Comparison of ENCODE assay signal across 31 mouse cellular contexts in the genomic region with DNA sequence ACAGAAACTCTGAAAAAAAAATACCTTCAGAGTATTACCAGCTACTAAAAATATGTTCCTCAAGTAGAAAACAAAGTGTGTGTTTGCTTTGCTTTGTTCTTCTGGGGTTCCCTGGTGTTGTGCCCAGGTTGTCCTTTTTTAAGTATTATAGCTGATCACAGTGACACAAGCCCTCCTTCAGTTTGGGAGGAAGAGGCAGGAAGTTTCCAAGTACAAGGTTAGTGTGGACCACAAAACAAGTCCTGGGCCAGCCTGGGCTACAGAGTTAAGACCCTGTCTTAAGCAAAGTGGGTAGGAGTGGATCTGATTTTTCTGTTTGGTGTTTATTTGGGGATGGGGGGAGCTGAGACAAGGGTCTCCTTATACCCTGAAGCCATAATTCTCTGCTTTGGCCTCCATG.
DNase-seq lines count a peak whose midpoint lies in the region; ATAC-seq and TF ChIP-seq lines count a peak whose summit lies in the region.
"Had no signal": no experiment of that assay in that cellular context is flagged by ENCODE, and none has a peak within 500 bp of the region (broad histone marks: within the 10 kb centered on the region; RNA-seq: fewer than 3 reads in every experiment).

No protein-coding gene starts in this region.

- peak; percentile 92 for DNase-seq in heart, adult 11 months
- DNase-seq in heart, postnatal 4 days = no peak
- peak; percentile 5 for DNase-seq in heart, postnatal 0 days (ENCODE audit: low spot score)
- DNase-seq in heart, embryonic 10.5 days (ENCODE audit: low spot score) = no peak
- DNase-seq in lung, postnatal 0 days (ENCODE audit: low spot score) = peak; percentile 45
- no peak for DNase-seq in lung, postnatal 10 days
- DNase-seq: adrenal gland, postnatal 10 days; adrenal gland, postnatal 36 days; B cell, adult 2 months; cerebellum, adult 11 months; cerebellum, adult 2 months; cerebellum, adult 9-11 months; cerebellum, postnatal 25 days; embryo, embryonic 11 days; gastrocnemius, postnatal 25 days; heart, postnatal 10 days; kidney, adult 11 months had no signal

- H3K36me3 ChIP-seq in heart, postnatal 0 days (replicated peaks; ENCODE audit: control insufficient read depth, insufficient read depth, low read length) = peaks cover 24% of the 10 kb centered on the region; the same call in 1 of the 2 replicates
- peaks cover 22% of the 10 kb centered on the region for H3K36me3 ChIP-seq in heart, embryonic 10.5 days
- no peaks in the 10 kb centered on the region for H3K36me3 ChIP-seq in lung, postnatal 0 days (ENCODE audit: insufficient read depth, low read length)
- peaks cover 13% of the 10 kb centered on the region; the same call in 1 of the 2 replicates for H3K36me3 ChIP-seq in hindbrain, embryonic 12.5 days
- H3K36me3 ChIP-seq: intestine, embryonic 15.5 days had no signal

- H3K9me3 ChIP-seq in heart, postnatal 0 days (replicated peaks; ENCODE audit: control insufficient read depth, low read length) = no peaks in the 10 kb centered on the region
- H3K9me3 ChIP-seq in heart, embryonic 10.5 days = no peaks in the 10 kb centered on the region
- no peaks in the 10 kb centered on the region for H3K9me3 ChIP-seq in lung, postnatal 0 days (ENCODE audit: low read length)
- no peaks in the 10 kb centered on the region for H3K9me3 ChIP-seq in hindbrain, embryonic 12.5 days (replicated peaks)
- H3K9me3 ChIP-seq: embryonic facial prominence, embryonic 10.5 days; embryonic facial prominence, embryonic 13.5 days; forebrain, embryonic 12.5 days; forebrain, embryonic 15.5 days; G1E; heart, embryonic 13.5 days; hindbrain, embryonic 13.5 days; intestine, embryonic 15.5 days had no signal

- no peak for TF ChIP-seq EP300 in heart, postnatal 0 days (IDR thresholded peaks at IDR 0.05; ENCODE audit: low read depth)
- TF ChIP-seq EP300 in lung, postnatal 0 days (IDR thresholded peaks at IDR 0.05) = no peak

- no peak overlapping the region for H3K4me2 ChIP-seq in heart, postnatal 0 days (ENCODE audit: low read depth, low read length)
- H3K4me2 ChIP-seq in lung, postnatal 0 days (replicated peaks; ENCODE audit: low read depth, low read length) = no peak overlapping the region
- no peak overlapping the region for H3K4me2 ChIP-seq in hindbrain, embryonic 12.5 days (replicated peaks)
- H3K4me2 ChIP-seq: embryonic facial prominence, embryonic 13.5 days; forebrain, embryonic 12.5 days; forebrain, embryonic 15.5 days; heart, embryonic 13.5 days; hindbrain, embryonic 13.5 days; intestine, embryonic 15.5 days had no signal

- H3K27me3 ChIP-seq in heart, postnatal 0 days (ENCODE audit: control insufficient read depth, insufficient read depth, low read length) = no peaks in the 10 kb centered on the region
- no peaks in the 10 kb centered on the region for H3K27me3 ChIP-seq in heart, embryonic 10.5 days (ENCODE audit: insufficient read depth, poor library complexity, severe bottlenecking)
- no peaks in the 10 kb centered on the region for H3K27me3 ChIP-seq in lung, postnatal 0 days (replicated peaks; ENCODE audit: insufficient read depth, low read length)
- H3K27me3 ChIP-seq in hindbrain, embryonic 12.5 days = no peaks in the 10 kb centered on the region
- H3K27me3 ChIP-seq: CH12.LX; embryonic facial prominence, embryonic 13.5 days; forebrain, embryonic 12.5 days; forebrain, embryonic 15.5 days; heart, embryonic 13.5 days; hindbrain, embryonic 13.5 days; intestine, embryonic 15.5 days; Patski had no signal

- TF ChIP-seq CTCF in heart, postnatal 0 days (IDR thresholded peaks at IDR 0.05; ENCODE audit: low read depth) = no peak
- TF ChIP-seq CTCF in lung, postnatal 0 days (IDR thresholded peaks at IDR 0.05) = no peak

- H3K27ac ChIP-seq in heart, postnatal 0 days (ENCODE audit: low read depth) = 0 out of 2 replicates have a peak overlapping the region, but pooled peaks have one; percentile 25
- H3K27ac ChIP-seq in heart, embryonic 10.5 days = no peak overlapping the region
- no peak overlapping the region for H3K27ac ChIP-seq in lung, postnatal 0 days (ENCODE audit: low read length)
- H3K27ac ChIP-seq in brown adipose tissue, adult 24 weeks (replicated peaks; ENCODE audit: low read depth, low read length) = peak overlapping the region; percentile 82
- no peak overlapping the region for H3K27ac ChIP-seq in hindbrain, embryonic 12.5 days
- H3K27ac ChIP-seq: embryonic facial prominence, embryonic 10.5 days; embryonic facial prominence, embryonic 13.5 days; forebrain, embryonic 12.5 days; forebrain, embryonic 15.5 days; heart, embryonic 13.5 days; hindbrain, embryonic 13.5 days; intestine, embryonic 15.5 days had no signal

- no peak for ATAC-seq in heart, postnatal 0 days (ENCODE audit: insufficient read depth, low read depth)
- ATAC-seq in lung, postnatal 0 days = no peak
- no peak for ATAC-seq in hindbrain, embryonic 12.5 days (ENCODE audit: low FRiP score)
- ATAC-seq: forebrain, embryonic 15.5 days; hindbrain, embryonic 16.5 days; intestine, embryonic 15.5 days; Patski had no signal

- H3K9ac ChIP-seq in heart, postnatal 0 days (replicated peaks; ENCODE audit: low read depth, low read length) = no peak overlapping the region
- no peak overlapping the region for H3K9ac ChIP-seq in lung, postnatal 0 days (replicated peaks; ENCODE audit: low read depth)
- no peak overlapping the region for H3K9ac ChIP-seq in hindbrain, embryonic 12.5 days
- H3K9ac ChIP-seq: embryonic facial prominence, embryonic 13.5 days; forebrain, embryonic 12.5 days; forebrain, embryonic 15.5 days; heart, embryonic 13.5 days; hindbrain, embryonic 13.5 days; intestine, embryonic 15.5 days had no signal

- no peak overlapping the region for H3K4me3 ChIP-seq in heart, postnatal 0 days (ENCODE audit: low read depth, low read length)
- no peak overlapping the region for H3K4me3 ChIP-seq in heart, embryonic 10.5 days
- no peak overlapping the region for H3K4me3 ChIP-seq in lung, postnatal 0 days (ENCODE audit: low read depth, low read length)
- H3K4me3 ChIP-seq in brown adipose tissue, adult 24 weeks (ENCODE audit: insufficient read depth, low read depth, low read length) = no peak overlapping the region
- H3K4me3 ChIP-seq in hindbrain, embryonic 12.5 days = no peak overlapping the region
- H3K4me3 ChIP-seq: embryonic facial prominence, embryonic 10.5 days; embryonic facial prominence, embryonic 13.5 days; erythroblast, embryonic 14.5 days; forebrain, embryonic 12.5 days; forebrain, embryonic 15.5 days; heart, embryonic 13.5 days; hindbrain, embryonic 13.5 days; intestine, embryonic 15.5 days had no signal

- peaks cover 13% of the 10 kb centered on the region for H3K4me1 ChIP-seq in heart, postnatal 0 days (ENCODE audit: control insufficient read depth, insufficient read depth)
- peaks cover 7% of the 10 kb centered on the region; the same call in 1 of the 2 replicates for H3K4me1 ChIP-seq in heart, embryonic 10.5 days
- H3K4me1 ChIP-seq in lung, postnatal 0 days (ENCODE audit: insufficient read depth, low read depth, low read length) = peaks cover 8% of the 10 kb centered on the region; the same call in 1 of the 2 replicates
- H3K4me1 ChIP-seq in brown adipose tissue, adult 24 weeks (ENCODE audit: control insufficient read depth, insufficient read depth, insufficient read length, low read length) = peaks cover 17% of the 10 kb centered on the region
- no peaks in the 10 kb centered on the region for H3K4me1 ChIP-seq in hindbrain, embryonic 12.5 days
- H3K4me1 ChIP-seq: embryonic facial prominence, embryonic 13.5 days; forebrain, embryonic 12.5 days; forebrain, embryonic 15.5 days had no signal

Comparison
In these comparisons a context has a peak if more than half of its experiments do, and no peak if none do; other contexts are left out.
1. DNase-seq: peak in heart, adult 11 months (single experiment), heart, postnatal 0 days (single experiment) and lung, postnatal 0 days (single experiment); none in heart, postnatal 4 days (single experiment), heart, embryonic 10.5 days (single experiment) and lung, postnatal 10 days (single experiment).
2. H3K27ac ChIP-seq: peak in heart, postnatal 0 days (single experiment) and brown adipose tissue, adult 24 weeks (single experiment); none in heart, embryonic 10.5 days (single experiment), lung, postnatal 0 days (single experiment) and hindbrain, embryonic 12.5 days (single experiment).